Mouse (Mus musculus) small intestine, adult 2 months (tissue): ENCODE data around the gene Tac4. TPM values are rescaled to one million over a fixed set of nuclear protein-coding genes. Genes with fewer than 3 reads are reported as not detected.

ENCODE experiments used
- H3K27ac ChIP-seq: fragments of 200-500 bp; 2 replicates; pipeline ENCODE4 v1.5.1; 2012; ENCODE audit warnings: low read depth, low read length, control low read depth, inconsistent platforms; ENCODE audit not compliant: insufficient read depth
- H3K27me3 ChIP-seq: fragments of 200-500 bp; 2 replicates; pipeline ENCODE4 v1.6.1; 2012; ENCODE audit warnings: mild to moderate bottlenecking, moderate library complexity, low read length, inconsistent platforms; ENCODE audit not compliant: control insufficient read depth, insufficient read depth
- H3K36me3 ChIP-seq: fragments of 200-500 bp; 2 replicates; pipeline ENCODE4 v1.6.1; 2012; ENCODE audit warnings: mild to moderate bottlenecking, low read length, control low read depth, inconsistent platforms; ENCODE audit not compliant: control insufficient read depth, insufficient read depth
- H3K4me1 ChIP-seq: fragments of 200-500 bp; 2 replicates; pipeline ENCODE4 v1.6.1; 2012; ENCODE audit warnings: low read length, inconsistent platforms, mixed read lengths; ENCODE audit not compliant: control insufficient read depth, insufficient read depth, insufficient read length
- H3K4me3 ChIP-seq: fragments of 200-500 bp; 2 replicates; pipeline ENCODE4 v1.5.1; 2012; ENCODE audit warnings: low read depth, mild to moderate bottlenecking, control low read depth, inconsistent platforms, low read length, moderate library complexity
- CTCF ChIP-seq: fragments of 200-500 bp; IDR thresholded peaks from 2 replicates; pipeline ENCODE4 v1.5.1; 2012; ENCODE audit warnings: low read depth, mild to moderate bottlenecking, control low read depth, inconsistent platforms, low read length, moderate library complexity, mixed read lengths; ENCODE audit not compliant: insufficient replicate concordance, insufficient read length; ENCODE audit errors: extremely low read depth
- POLR2A ChIP-seq: fragments of 200-500 bp; IDR thresholded peaks from 2 replicates; pipeline ENCODE4 v1.6.1; 2012; ENCODE audit warnings: low read depth, mild to moderate bottlenecking, control low read depth, inconsistent platforms, low read length, moderate library complexity
- WGBS: fragments of 180-500 bp; shearing (Covaris S2); methylation state at CpG from one replicate; pipeline ENCODE4 v1.1.7; 2018; 5-methylcytosine and 5-hydroxymethylcytosine counted together
- polyA plus RNA-seq: library from polyadenylated mRNA; depleted of rRNA; stranded (reverse); fragments of >200 nt; gene quantifications from 2 replicates; pipeline ENCODE4 v1.2.3, GENCODE M21; 2012

Tac4 gene
- polyA plus RNA-seq, 1 experiment: 0.24 TPM

GRCm38 (mm10) chr11:95225448-95225847 lies 35.9 kb upstream of the Tac4 start:
- no peak for TF ChIP-seq CTCF
- no peak for TF ChIP-seq POLR2A
- Histone ChIP-seq H3K36me3 (no peaks in the 10 kb centered on the region), H3K4me1 (peaks cover 9% of the 10 kb centered on the region), H3K27ac (no peak overlapping the region), H3K27me3 (peaks cover 21% of the 10 kb centered on the region), H3K4me3 (no peak overlapping the region)
- 34% methylated on average over 7 of the region's 7 CpGs for WGBS

- TF ChIP-seq POLR2A (no peak), CTCF (no peak)
- 77% methylated on average over 5 of the region's 5 CpGs for WGBS
- Histone ChIP-seq H3K27me3 (peaks cover 19% of the 10 kb centered on the region), H3K36me3 (no peaks in the 10 kb centered on the region), H3K4me3 (no peak overlapping the region), H3K4me1 (peaks cover 9% of the 10 kb centered on the region), H3K27ac (no peak overlapping the region)
These were observed 33.9 kb upstream of the Tac4 start for GRCm38 (mm10) chr11:95227467-95227866.

- 14% methylated on average over 24 of the region's 24 CpGs for WGBS
- Histone ChIP-seq H3K36me3 (no peaks in the 10 kb centered on the region), H3K27ac (no peak overlapping the region), H3K27me3 (no peaks in the 10 kb centered on the region), H3K4me1 (no peaks in the 10 kb centered on the region), H3K4me3 (no peak overlapping the region)
- TF ChIP-seq CTCF (peak; percentile 67; the same call in 1 of the 2 replicates), POLR2A (no peak)
These were observed 29.5 kb upstream of the Tac4 start for GRCm38 (mm10) chr11:95231688-95232328.

- Histone ChIP-seq H3K4me3 (no peak overlapping the region), H3K27me3 (no peaks in the 10 kb centered on the region), H3K27ac (no peak overlapping the region), H3K4me1 (no peaks in the 10 kb centered on the region), H3K36me3 (no peaks in the 10 kb centered on the region)
- 29% methylated on average over 6 of the region's 6 CpGs for WGBS
- TF ChIP-seq POLR2A (no peak), CTCF (no peak)
These were observed 29.0 kb upstream of the Tac4 start for GRCm38 (mm10) chr11:95232329-95232696.

GRCm38 (mm10) chr11:95238477-95238876 lies 22.9 kb upstream of the Tac4 start:
- no peak overlapping the region for H3K27ac ChIP-seq
- H3K4me3 ChIP-seq: no peak overlapping the region
- 53% methylated on average over 6 of the region's 6 CpGs for WGBS
- no peaks in the 10 kb centered on the region for H3K4me1 ChIP-seq
- TF ChIP-seq CTCF (no peak), POLR2A (no peak)
- H3K36me3 ChIP-seq: no peaks in the 10 kb centered on the region
- H3K27me3 ChIP-seq: no peaks in the 10 kb centered on the region

- TF ChIP-seq POLR2A: no peak
- TF ChIP-seq CTCF: no peak
- H3K27me3 ChIP-seq: no peaks in the 10 kb centered on the region
- no peaks in the 10 kb centered on the region for H3K36me3 ChIP-seq
- 52% methylated on average over 6 of the region's 6 CpGs for WGBS
- no peaks in the 10 kb centered on the region for H3K4me1 ChIP-seq
- no peak overlapping the region for H3K27ac ChIP-seq
- H3K4me3 ChIP-seq: no peak overlapping the region
These were observed 18.7 kb upstream of the Tac4 start for GRCm38 (mm10) chr11:95242653-95243052.

GRCm38 (mm10) chr11:95245456-95245855 lies 15.9 kb upstream of the Tac4 start:
- Histone ChIP-seq H3K27me3 (0 out of 2 replicates have a peak, but pooled peaks cover 3% of the 10 kb centered on the region), H3K27ac (no peak overlapping the region), H3K4me1 (no peaks in the 10 kb centered on the region), H3K36me3 (no peaks in the 10 kb centered on the region), H3K4me3 (no peak overlapping the region)
- TF ChIP-seq POLR2A: no peak
- no peak for TF ChIP-seq CTCF
- 50% methylated on average over 7 of the region's 7 CpGs for WGBS

GRCm38 (mm10) chr11:95247065-95247464 lies 14.3 kb upstream of the Tac4 start:
- TF ChIP-seq CTCF: no peak
- no peak for TF ChIP-seq POLR2A
- H3K27me3 ChIP-seq: 0 out of 2 replicates have a peak, but pooled peaks cover 3% of the 10 kb centered on the region
- H3K36me3 ChIP-seq: no peaks in the 10 kb centered on the region
- H3K4me3 ChIP-seq: no peak overlapping the region
- no peak overlapping the region for H3K27ac ChIP-seq
- peaks cover 3% of the 10 kb centered on the region; the same call in 1 of the 2 replicates for H3K4me1 ChIP-seq
- WGBS: 64% methylated on average over 14 of the region's 14 CpGs
